Mouse (Mus musculus) left cerebral cortex, postnatal 4 days (tissue): ENCODE results near the gene Arhgap20. TPM values are rescaled to one million over a fixed set of nuclear protein-coding genes. Genes with fewer than 3 reads are reported as not detected.

Experiments used
- DNase-seq: peaks from one replicate; pipeline ENCODE4 v3.0.0-alpha.2; 2022
- intact Hi-C: fragments of 180-260 bp; cut with DNase I; formaldehyde crosslinking; loops from one replicate; pipeline ENCODE4 v1.15.1; 2025
- total RNA-seq, 2 experiments: library from RNA; stranded (reverse); gene quantifications; 2 replicates each; pipeline ENCODE4 v1.2.3; 2021

Arhgap20 gene
- 10 to 100 TPM; 87.2 to 93.1 TPM for total RNA-seq

DNA sequence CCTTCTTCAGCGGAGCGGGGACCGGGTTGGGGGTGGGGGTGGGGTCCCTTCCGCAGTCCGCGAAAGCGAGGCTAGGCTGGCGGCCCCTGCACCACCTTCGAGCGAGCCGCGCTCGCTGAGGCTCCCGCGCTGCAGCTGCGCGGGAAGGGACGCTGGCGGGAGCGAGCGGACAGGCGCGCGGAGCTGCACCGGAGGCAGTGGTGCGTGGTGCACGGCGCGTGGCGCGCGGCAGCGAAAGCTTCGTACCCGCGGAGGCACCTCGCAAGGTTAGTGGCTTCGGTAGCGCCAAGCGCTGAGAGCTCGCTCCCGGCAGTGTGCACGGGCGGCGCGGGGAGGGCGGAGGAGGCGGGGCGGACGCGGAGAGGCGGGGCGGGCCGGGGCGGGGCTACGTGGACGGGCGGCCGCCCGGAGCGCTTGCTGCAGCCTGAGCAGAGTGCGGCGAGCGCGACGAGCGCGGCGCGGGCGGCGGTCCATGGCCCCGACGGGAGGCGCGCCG is at the start of gene Arhgap20:
Gene Arhgap20 (plus strand): TSS at position 417 of the 496 bp plus-strand sequence.
- DNase-seq = peak; percentile 89
- intact Hi-C loops = loop anchor here (2.0 to 5.0 kb wide), 2 partner anchors 343 to 430 kb away; no protein-coding TSS in a partner anchor

- intact Hi-C loops = no loop called here
- no peak for DNase-seq
These were observed 46.3 kb upstream of the Arhgap20 start for GRCm38 (mm10) chr9:51718793-51719192.

DNA sequence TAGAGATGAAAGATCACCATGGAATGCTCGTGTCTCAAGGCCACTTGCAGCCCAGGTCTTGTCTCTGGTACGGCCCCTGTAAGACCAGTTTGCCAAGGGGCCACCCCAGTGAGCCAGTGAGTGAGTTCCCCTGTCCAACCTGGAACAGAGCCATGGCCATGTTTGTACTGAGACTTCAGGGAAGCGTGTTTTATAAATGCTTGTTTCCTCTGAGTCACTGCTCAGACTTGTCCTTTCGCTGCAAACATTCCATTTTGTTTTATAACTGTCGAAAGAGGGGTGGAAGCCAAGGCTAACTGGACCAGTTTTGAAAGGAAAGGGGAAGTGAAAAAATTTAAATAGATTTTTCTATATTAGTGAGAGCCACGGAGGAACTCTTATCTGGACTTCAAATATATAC is 37.2 kb upstream of the Arhgap20 start:
- intact Hi-C loops = no loop called here
- DNase-seq = peak; percentile 23

DNA sequence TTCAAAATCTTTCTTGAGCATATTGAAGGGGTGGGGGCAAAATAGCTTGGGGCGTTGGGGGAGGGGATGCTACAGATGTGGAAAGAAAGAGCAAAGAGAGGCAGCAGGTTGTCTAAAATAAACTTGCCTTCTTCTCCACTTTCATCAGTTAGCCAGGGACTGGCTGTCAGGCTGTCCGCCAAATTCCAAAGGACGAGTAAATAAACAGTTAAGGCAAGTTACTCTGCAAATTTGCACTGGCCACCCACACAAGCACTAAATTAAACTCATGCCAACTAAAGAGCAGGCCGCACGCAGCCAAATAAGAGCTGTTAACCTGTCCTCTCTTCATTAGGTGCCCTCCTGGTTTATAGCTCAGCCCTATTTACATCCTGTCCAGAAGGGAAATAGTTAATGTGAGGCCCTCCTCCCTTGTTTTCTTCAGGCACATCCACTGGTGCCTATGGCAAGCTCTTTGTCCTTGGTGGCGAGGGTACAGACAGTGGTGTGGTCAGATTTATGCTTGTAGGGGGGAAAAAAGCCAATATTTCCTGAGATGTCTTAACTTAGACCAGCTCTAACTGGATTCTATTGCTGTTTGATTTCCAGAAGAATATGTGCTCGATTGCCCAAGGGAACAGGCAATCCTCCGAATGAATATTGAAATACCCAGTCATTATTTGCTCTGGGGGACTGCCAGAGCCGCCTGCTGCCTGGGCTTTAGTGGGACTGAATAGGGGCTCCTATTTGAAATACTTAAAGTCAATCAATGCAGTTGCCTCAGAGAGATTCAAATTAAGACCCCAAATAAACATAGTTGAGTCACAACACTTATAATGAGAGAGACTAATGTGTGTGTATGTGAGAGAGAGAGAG is 29.7 kb upstream of the Arhgap20 start:
- intact Hi-C loops = no loop called here
- DNase-seq = no peak

- peak; percentile 49 for DNase-seq
- intact Hi-C loops = no loop called here
These were observed 28.3 kb upstream of the Arhgap20 start for GRCm38 (mm10) chr9:51736750-51737368.

DNA sequence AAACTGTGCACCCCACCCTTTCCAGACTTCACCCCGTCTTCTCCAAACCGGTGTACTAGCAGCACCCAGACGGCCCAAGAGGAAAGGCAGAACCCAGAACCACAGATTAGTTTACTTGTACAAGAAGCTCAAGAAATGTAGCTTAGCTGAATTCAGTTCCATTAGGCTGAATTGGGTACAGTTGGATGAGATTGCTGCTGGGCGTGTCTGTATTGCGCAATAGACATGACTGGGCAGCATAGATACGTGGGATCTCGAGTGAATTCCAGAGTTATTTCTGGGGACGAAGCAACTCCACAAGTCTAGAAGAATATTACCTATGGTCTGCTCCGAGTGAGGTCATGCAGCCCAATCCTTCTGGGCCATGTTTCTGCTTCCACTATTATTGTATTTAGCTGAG is 26.8 kb upstream of the Arhgap20 start:
- intact Hi-C loops = no loop called here
- no peak for DNase-seq

DNA sequence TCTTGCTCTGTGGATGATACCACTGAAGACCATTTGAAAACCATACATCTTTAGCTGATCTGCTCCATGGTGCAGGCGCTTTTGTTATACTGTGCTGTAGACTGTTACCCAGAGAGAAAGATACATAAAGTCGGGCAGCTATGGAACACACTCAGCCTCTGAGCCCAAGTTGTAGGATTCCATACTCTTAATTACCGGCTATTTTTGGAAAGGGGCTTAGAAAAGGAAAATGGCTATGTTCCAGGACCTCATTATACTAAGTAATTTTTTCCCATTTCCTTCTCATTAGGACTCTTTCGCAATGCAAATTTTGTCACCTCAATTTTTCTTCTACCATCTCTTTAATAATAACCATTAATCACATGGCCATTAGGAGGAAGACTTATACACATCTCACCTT is 25.3 kb upstream of the Arhgap20 start:
- intact Hi-C loops = no loop called here
- DNase-seq = no peak

GRCm38 (mm10) chr9:51750144-51750543 is 15.0 kb upstream of the Arhgap20 start:
- DNase-seq = no peak
- intact Hi-C loops = no loop called here

DNA sequence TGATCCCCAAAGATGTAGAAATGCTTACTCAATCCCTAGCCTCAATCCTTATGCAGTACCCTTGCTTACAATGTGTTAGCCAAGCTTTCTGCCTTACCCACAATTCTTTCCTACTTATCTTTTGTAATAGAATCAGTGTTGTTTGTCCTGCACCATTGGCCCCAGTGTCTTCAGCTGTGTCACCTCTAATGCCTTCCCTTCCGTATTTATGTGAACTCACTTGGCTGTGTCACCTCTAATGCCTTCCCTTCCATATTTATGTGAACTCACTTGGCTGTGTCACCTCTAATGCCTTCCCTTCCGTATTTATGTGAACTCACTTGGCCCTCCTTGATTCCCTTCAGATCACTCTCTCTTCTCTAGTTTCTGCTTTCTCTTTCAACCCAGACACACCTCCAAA is 4.1 kb upstream of the Arhgap20 start:
- intact Hi-C loops = no loop called here
- DNase-seq = no peak

GRCm38 (mm10) chr9:51764041-51764875 is 879 bp upstream of the Arhgap20 start:
- intact Hi-C loops = loop anchor here (2.0 kb wide), 1 partner anchor 429 kb away; no protein-coding TSS in a partner anchor

GRCm38 (mm10) chr9:51765417-51766174 is 459 bp downstream of the Arhgap20 start:
- peak; percentile 47 for DNase-seq
- intact Hi-C loops = loop anchor here (2.0 to 5.0 kb wide), 2 partner anchors 343 to 431 kb away; no protein-coding TSS in a partner anchor

More at GRCm38 (mm10) chr9:51764041-51764875, 879 bp upstream of the Arhgap20 start:
- DNase-seq = peak; percentile 16

DNA sequence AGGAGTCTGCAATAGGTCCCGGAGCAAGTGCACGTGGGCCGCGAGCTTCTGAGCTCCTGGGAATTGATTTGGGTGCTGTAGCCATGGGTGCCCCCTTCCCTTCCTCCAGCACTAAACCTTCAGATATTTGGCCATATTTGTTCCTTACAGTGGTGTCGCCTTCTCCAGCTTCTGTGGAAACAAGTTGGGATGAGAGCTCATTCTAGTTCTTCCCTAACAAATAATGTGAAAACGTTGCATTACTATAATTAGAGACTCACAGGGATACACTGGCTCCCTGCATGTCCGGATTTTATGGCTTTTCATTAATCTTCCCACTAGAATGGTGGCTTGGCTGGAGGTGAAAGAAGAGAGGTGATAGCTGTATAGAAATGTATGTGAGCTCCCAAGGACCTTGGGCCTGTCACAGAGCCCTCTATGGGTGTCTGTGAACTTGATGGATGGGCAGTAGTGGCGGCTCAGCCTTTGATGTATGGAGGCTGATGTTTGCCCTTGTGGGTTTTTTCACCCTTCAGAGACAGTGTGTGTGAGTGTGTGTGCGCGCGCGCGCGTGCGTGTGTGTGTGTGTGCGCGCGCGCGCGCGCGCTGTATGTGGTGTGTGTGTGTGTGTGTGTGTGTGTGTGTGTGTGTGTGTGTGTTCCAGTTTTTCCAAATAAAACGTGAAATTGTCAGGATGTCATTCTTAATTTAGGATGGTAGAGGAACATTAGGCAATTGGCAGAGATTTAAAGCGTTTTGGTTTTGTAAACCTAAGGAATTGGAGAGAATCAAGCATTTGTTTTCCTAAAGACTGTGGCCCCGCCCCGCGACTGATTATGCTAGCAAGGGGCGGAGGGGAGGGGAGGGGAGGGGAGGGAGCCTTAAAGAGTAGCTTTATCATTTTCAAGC is 1.3 kb downstream of the Arhgap20 start:
- intact Hi-C loops = loop anchor here (5.0 kb wide), 1 partner anchor 344 kb away; no protein-coding TSS in a partner anchor

DNA sequence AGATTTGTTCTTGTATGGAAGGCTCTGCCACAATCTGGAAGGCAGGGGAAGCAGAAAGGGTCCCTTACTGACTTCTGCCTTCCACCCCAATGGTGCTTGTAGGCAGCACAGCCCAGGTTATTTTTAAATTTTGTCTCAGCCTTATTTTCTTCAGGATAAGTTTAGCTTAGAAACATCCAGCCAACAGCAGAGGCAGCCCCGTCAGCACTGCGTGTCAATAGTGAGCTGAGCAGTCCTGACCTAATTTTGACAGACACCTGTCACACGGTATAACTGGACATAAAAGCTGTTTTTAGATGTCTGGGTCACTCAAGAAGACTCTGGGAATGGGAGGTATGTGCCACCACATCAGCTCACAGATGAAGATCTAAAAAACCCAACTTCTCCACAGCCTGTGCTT is 9.1 kb downstream of the Arhgap20 start:
- DNase-seq = no peak
- intact Hi-C loops = loop anchor here (10.0 kb wide), 1 partner anchor 171 kb away; no protein-coding TSS in a partner anchor

More for the DNA sequence above, 1.3 kb downstream of the Arhgap20 start:
- peak; percentile 51 for DNase-seq

- intact Hi-C loops = loop anchor here (10.0 kb wide), 1 partner anchor 168 kb away; no protein-coding TSS in a partner anchor
- no peak for DNase-seq
These were observed 11.3 kb downstream of the Arhgap20 start for GRCm38 (mm10) chr9:51776459-51776858.

- no peak for DNase-seq
- intact Hi-C loops = loop anchor here (10.0 kb wide), 1 partner anchor 168 kb away; no protein-coding TSS in a partner anchor
These were observed 12.0 kb downstream of the Arhgap20 start for GRCm38 (mm10) chr9:51777180-51777579.

DNA sequence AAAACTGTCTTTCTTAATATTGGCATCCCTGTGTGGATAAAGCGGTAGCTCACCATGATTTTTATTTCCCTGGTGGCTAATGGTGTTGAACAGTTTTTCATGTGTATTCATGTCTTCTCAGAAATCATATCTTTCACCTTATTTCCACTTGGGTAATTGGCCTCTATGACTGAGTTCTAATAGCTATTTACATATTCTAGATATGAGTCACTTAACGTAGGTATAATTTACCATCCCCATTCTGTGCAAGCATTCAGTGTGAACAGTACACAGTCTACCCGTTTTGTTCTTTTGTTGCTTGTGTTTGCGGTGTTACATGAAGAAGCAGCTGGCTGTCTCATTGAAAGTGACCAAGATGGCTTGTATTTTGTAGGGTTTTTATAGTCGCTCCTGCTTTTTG is 14.1 kb downstream of the Arhgap20 start:
- intact Hi-C loops = loop anchor here (10.0 kb wide), 1 partner anchor 166 kb away; no protein-coding TSS in a partner anchor

GRCm38 (mm10) chr9:51781092-51781491 is 16.0 kb downstream of the Arhgap20 start:
- intact Hi-C loops = no loop called here
- DNase-seq = no peak

More for the DNA sequence above, 14.1 kb downstream of the Arhgap20 start:
- no peak for DNase-seq

DNA sequence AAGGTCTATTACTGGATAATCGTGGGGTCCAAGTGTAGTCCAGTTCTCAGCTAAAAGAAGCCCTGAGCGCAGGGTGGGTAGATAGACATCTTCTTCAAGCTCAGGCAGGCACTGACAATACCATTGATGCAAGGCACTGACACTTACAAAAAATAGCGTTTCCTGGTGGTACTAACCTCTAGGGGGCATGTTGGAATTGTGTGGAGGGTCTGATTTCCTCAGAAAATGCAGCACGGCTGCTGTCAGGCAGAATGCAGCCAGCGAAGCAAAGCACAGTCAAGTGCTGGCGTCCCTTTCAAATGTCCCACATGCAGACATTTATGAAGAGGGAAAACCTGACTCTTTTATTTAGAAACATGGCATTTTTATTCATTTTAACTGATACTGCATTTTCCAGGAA is 22.2 kb downstream of the Arhgap20 start:
- intact Hi-C loops = no loop called here
- DNase-seq = peak; percentile 9
